Mouse (Mus musculus) bone marrow macrophage, adult 2 months (primary cell): ENCODE data around the gene Zfp341.

Source experiments
- CTCF ChIP-seq: IDR thresholded peaks from 2 replicates; pipeline ENCODE4 v1.5.1; 2012; ENCODE audit warnings: low read depth, mild to moderate bottlenecking, low read length, moderate library complexity
- POLR2A ChIP-seq: IDR thresholded peaks from 2 replicates; pipeline ENCODE4 v1.6.1; 2012; ENCODE audit warnings: mild to moderate bottlenecking, low read depth, low read length, borderline replicate concordance

GRCm38 (mm10) chr2:154584931-154585601, 28.0 kb upstream of the Zfp341 start:
- TF ChIP-seq CTCF (no peak), POLR2A (no peak)
